Mouse (Mus musculus): Measurements from ENCODE around the gene Bmp7.

DNA sequence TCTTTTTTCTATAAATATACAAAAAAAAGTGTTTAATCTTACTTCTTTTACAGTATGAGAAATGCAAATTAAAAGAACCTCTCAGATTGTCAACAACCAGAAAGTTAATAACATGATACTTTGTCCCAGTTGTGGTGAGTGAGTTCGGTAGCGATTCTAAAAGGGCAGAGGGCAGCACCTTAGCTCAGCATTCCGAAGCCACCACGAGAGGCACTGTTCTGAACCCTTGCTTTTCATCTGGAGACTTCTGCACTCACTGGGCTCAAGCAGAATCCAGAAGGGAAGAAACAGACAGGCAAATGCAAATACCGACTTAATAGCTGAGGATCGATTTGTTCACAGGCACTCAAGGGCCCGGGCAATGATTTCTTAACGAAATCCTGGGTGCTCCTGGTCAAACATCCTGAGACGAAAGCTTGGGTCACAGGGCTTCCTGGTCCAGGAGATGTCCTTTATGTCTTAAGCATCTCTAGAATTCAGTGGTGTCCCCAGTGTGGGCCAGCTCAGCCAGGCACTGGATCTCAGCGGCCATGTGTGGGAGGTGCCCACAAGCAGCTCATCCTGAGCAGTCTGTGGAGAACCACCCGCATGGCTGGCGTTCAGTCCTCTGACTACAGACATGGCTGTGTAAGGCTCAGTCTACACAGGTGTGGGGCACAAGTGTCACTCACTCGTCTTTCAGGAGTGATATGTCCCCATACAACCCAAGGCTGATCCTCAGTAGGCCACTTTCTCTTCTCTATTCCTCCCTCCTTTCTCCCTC lies 19.1 kb upstream of the Bmp7 start:
- no peak for TF ChIP-seq CTCF (IDR thresholded peaks at IDR 0.05; ENCODE audit: low read depth, low read length)
- TF ChIP-seq GATA2 (IDR thresholded peaks at IDR 0.05; ENCODE audit: borderline replicate concordance, low read depth, low read length): no peak

Measured in G1E (cell line).